Mouse (Mus musculus) MEL (cell line): ENCODE measurements around the gene 4921507P07Rik. TPM values are rescaled to one million over a fixed set of nuclear protein-coding genes. Genes with fewer than 3 reads are reported as not detected.

Experiments
- DNase-seq: peaks from one replicate; pipeline ENCODE4 v3.0.0; 2011; ENCODE audit warnings: low read depth, low spot score
- H3K27ac ChIP-seq: 2 replicates; pipeline ENCODE4 v1.5.1; 2012; ENCODE audit warnings: low read depth, mild to moderate bottlenecking, control low read depth, low read length, moderate library complexity; ENCODE audit not compliant: control insufficient read depth
- H3K27me3 ChIP-seq, 2 experiments: fragments of 150-350 bp in 1 of 2; sonication (generic) in 1 of 2; 2 replicates each; pipeline ENCODE4 v1.6.1; 2012; ENCODE audit warnings: low read length in 2 of 2, mild to moderate bottlenecking in 2 of 2, improper control_type of control experiment in 1 of 2, moderate library complexity in 1 of 2; ENCODE audit not compliant: insufficient read depth in 2 of 2, control insufficient read depth in 1 of 2
- H3K36me3 ChIP-seq, 2 experiments: 2 replicates each; pipeline ENCODE4 v1.6.1; 2012 to 2014; ENCODE audit warnings: low read length in 2 of 2, improper control_type of control experiment in 1 of 2, inconsistent platforms in 1 of 2, mild to moderate bottlenecking in 1 of 2; ENCODE audit not compliant: insufficient read depth in 2 of 2, control insufficient read depth in 1 of 2
- H3K4me1 ChIP-seq, 2 experiments: fragments of 150-350 bp in 1 of 2; sonication (generic) in 1 of 2; 2 replicates each; pipeline ENCODE4 v1.6.1; 2012; ENCODE audit warnings: low read length in 2 of 2, improper control_type of control experiment in 1 of 2, mild to moderate bottlenecking in 1 of 2; ENCODE audit not compliant: insufficient read depth in 2 of 2, control insufficient read depth in 1 of 2
- H3K4me3 ChIP-seq, 2 experiments: fragments of 150-350 bp in 1 of 2; sonication (generic) in 1 of 2; 2 replicates each; pipeline ENCODE4 v1.5.1; 2012; ENCODE audit warnings: low read depth in 2 of 2, low read length in 2 of 2, mild to moderate bottlenecking in 2 of 2, moderate library complexity in 2 of 2, control low read depth in 1 of 2, improper control_type of control experiment in 1 of 2; ENCODE audit not compliant: control insufficient read depth in 1 of 2, insufficient read depth in 1 of 2
- H3K79me2 ChIP-seq: 2 replicates; pipeline ENCODE4 v1.6.1; 2012; ENCODE audit warnings: mild to moderate bottlenecking, low read length, moderate library complexity; ENCODE audit not compliant: control insufficient read depth, poor library complexity, insufficient read depth
- H3K9ac ChIP-seq: 2 replicates; pipeline ENCODE4 v1.6.1; 2012; ENCODE audit warnings: low read depth, mild to moderate bottlenecking, control low read depth, low read length, moderate library complexity; ENCODE audit not compliant: control insufficient read depth, poor library complexity, severe bottlenecking
- H3K9me3 ChIP-seq: fragments of 150-350 bp; sonication (generic); replicated peaks from 2 replicates; pipeline ENCODE4 v1.6.1; 2012; ENCODE audit warnings: mild to moderate bottlenecking, low read length, improper control_type of control experiment, moderate library complexity; ENCODE audit not compliant: insufficient read depth
- CTCF ChIP-seq, 3 experiments: IDR thresholded peaks in 2 of 3; conservative IDR thresholded peaks in 1 of 3; 2 replicates each; pipeline ENCODE4 v1.5.1; 2011 to 2012; ENCODE audit warnings: low read length in 3 of 3, low read depth in 2 of 3, mild to moderate bottlenecking in 2 of 3, improper control_type of control experiment in 1 of 3, inconsistent platforms in 1 of 3, mixed read lengths in 1 of 3, moderate library complexity in 1 of 3; ENCODE audit not compliant: control insufficient read depth in 1 of 3, insufficient read depth in 1 of 3, poor library complexity in 1 of 3, severe bottlenecking in 1 of 3
- ELF1 ChIP-seq: IDR thresholded peaks from 2 replicates; pipeline ENCODE4 v1.6.1; 2014; ENCODE audit warnings: low read depth, mild to moderate bottlenecking, inconsistent platforms, low read length, improper control_type of control experiment, moderate library complexity
- GABPA ChIP-seq: IDR thresholded peaks from 2 replicates; pipeline ENCODE4 v1.6.1; 2012; ENCODE audit warnings: low read depth, mild to moderate bottlenecking, inconsistent platforms, low read length, improper control_type of control experiment, moderate library complexity
- JUND ChIP-seq: IDR thresholded peaks from 2 replicates; pipeline ENCODE4 v1.6.1; 2011; ENCODE audit warnings: low read depth, mild to moderate bottlenecking, improper control_type of control experiment, low read length
- KAT2A ChIP-seq: conservative IDR thresholded peaks from 2 replicates; pipeline ENCODE4 v1.6.1; 2012; ENCODE audit warnings: low read depth, low read length, improper control_type of control experiment, inconsistent platforms
- MAFK ChIP-seq: IDR thresholded peaks from 2 replicates; pipeline ENCODE4 v1.6.1; 2011; ENCODE audit warnings: low read depth, mild to moderate bottlenecking, low read length, improper control_type of control experiment, borderline replicate concordance
- MAX ChIP-seq: IDR thresholded peaks from 2 replicates; pipeline ENCODE4 v1.6.1; 2011; ENCODE audit warnings: low read length, improper control_type of control experiment
- MEF2A ChIP-seq: IDR thresholded peaks from 2 replicates; pipeline ENCODE4 v1.6.1; 2014; ENCODE audit warnings: low read depth, mild to moderate bottlenecking, inconsistent platforms, low read length, improper control_type of control experiment; ENCODE audit not compliant: poor library complexity, insufficient replicate concordance, severe bottlenecking; ENCODE audit errors: extremely low read depth
- MXI1 ChIP-seq: IDR thresholded peaks from 2 replicates; pipeline ENCODE4 v1.6.1; 2011; ENCODE audit warnings: mild to moderate bottlenecking, low read depth, low read length, improper control_type of control experiment
- MYB ChIP-seq: IDR thresholded peaks from 2 replicates; pipeline ENCODE4 v1.6.1; 2011; ENCODE audit warnings: mild to moderate bottlenecking, low read depth, low read length, improper control_type of control experiment
- POLR2AphosphoS2 ChIP-seq: IDR thresholded peaks from 2 replicates; pipeline ENCODE4 v1.6.1; 2011; ENCODE audit warnings: low read length, improper control_type of control experiment
- POLR2AphosphoS5 ChIP-seq: IDR thresholded peaks from 2 replicates; pipeline ENCODE4 v1.6.1; 2012; ENCODE audit warnings: low read depth, borderline replicate concordance, mild to moderate bottlenecking, inconsistent platforms, low read length, moderate library complexity, mixed read lengths
- RAD21 ChIP-seq: IDR thresholded peaks from 2 replicates; pipeline ENCODE4 v1.6.1; 2011; ENCODE audit warnings: mild to moderate bottlenecking, low read depth, low read length, improper control_type of control experiment
- RCOR1 ChIP-seq: IDR thresholded peaks from 2 replicates; pipeline ENCODE4 v1.6.1; 2012; ENCODE audit warnings: low read depth, mild to moderate bottlenecking, inconsistent platforms, low read length, improper control_type of control experiment
- SMC3 ChIP-seq: IDR thresholded peaks from 2 replicates; pipeline ENCODE4 v1.6.1; 2011; ENCODE audit warnings: low read depth, low read length, improper control_type of control experiment
- TAL1 ChIP-seq: IDR thresholded peaks from 2 replicates; pipeline ENCODE4 v1.6.1; 2012; ENCODE audit warnings: mild to moderate bottlenecking, inconsistent platforms, low read length, moderate library complexity, mixed read lengths
- TCF12 ChIP-seq: IDR thresholded peaks from 2 replicates; pipeline ENCODE4 v1.6.1; 2014; ENCODE audit warnings: low read depth, mild to moderate bottlenecking, inconsistent platforms, low read length, improper control_type of control experiment, moderate library complexity
- UBTF ChIP-seq: IDR thresholded peaks from 2 replicates; pipeline ENCODE4 v1.6.1; 2012; ENCODE audit warnings: low read depth, mild to moderate bottlenecking, inconsistent platforms, low read length, improper control_type of control experiment, moderate library complexity, borderline replicate concordance; ENCODE audit not compliant: insufficient read depth
- USF1 ChIP-seq: IDR thresholded peaks from 2 replicates; pipeline ENCODE4 v1.6.1; 2014; ENCODE audit warnings: low read depth, mild to moderate bottlenecking, inconsistent platforms, low read length, improper control_type of control experiment, moderate library complexity
- USF2 ChIP-seq, 2 experiments: IDR thresholded peaks; 2 replicates each; pipeline ENCODE4 v1.6.1; 2011 to 2012; ENCODE audit warnings: improper control_type of control experiment in 2 of 2, low read length in 2 of 2, borderline replicate concordance in 1 of 2, inconsistent platforms in 1 of 2, low read depth in 1 of 2, mild to moderate bottlenecking in 1 of 2; ENCODE audit not compliant: insufficient read depth in 1 of 2
- ZC3H11A ChIP-seq: IDR thresholded peaks from 2 replicates; pipeline ENCODE4 v1.6.1; 2012; ENCODE audit warnings: low read depth, mild to moderate bottlenecking, inconsistent platforms, low read length, improper control_type of control experiment
- ZKSCAN1 ChIP-seq: IDR thresholded peaks from 2 replicates; pipeline ENCODE4 v1.6.1; 2012; ENCODE audit warnings: low read depth, mild to moderate bottlenecking, inconsistent platforms, low read length, improper control_type of control experiment, moderate library complexity
- ZMIZ1 ChIP-seq: IDR thresholded peaks from 2 replicates; pipeline ENCODE4 v1.6.1; 2012; ENCODE audit warnings: low read depth, mild to moderate bottlenecking, inconsistent platforms, low read length, improper control_type of control experiment, moderate library complexity
- polyA plus RNA-seq, 2 experiments: library from polyadenylated mRNA; stranded (reverse) in 1 of 2; unstranded in 1 of 2; fragments of >175 nt in 1 of 2; fragments of >200 nt in 1 of 2; gene quantifications; 2 replicates each; pipeline versions ENCODE4 v1.2.1 to v1.2.4; 2012; ENCODE audit warnings: low replicate concordance in 2 of 2, low read depth in 1 of 2; ENCODE audit not compliant: insufficient read length in 2 of 2, insufficient read depth in 1 of 2, missing spikeins in 1 of 2
- total RNA-seq: library from RNA; depleted of rRNA; stranded (reverse); fragments of 300-350 nt; gene quantifications from 2 replicates; pipeline ENCODE4 v1.2.3, GENCODE M21; 2012

4921507P07Rik gene
- total and polyA plus RNA-seq, 3 experiments: 0.89 to 1.5 TPM; not detected in 1

DNA sequence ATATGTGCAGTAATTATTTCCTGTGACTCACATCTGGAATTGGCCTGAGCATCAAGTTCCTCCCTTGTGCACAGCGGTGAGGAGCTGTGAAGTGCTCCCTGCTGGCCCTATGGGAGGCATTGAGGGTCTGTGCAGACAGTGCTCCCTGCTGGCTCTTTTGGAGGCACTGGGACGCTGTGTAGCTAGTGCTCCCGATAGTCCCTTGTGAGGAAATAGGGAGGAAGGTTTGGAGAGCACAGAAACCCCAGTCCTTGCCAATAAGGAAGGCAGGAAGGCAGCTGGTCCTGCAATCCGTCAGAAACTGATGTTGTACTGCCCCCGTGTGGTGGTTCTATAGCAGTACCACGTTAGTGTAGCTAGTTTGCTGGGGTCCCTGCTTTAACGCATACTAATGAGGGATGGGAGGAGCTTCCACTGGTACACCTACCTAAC, 60.0 kb downstream of the 4921507P07Rik start:
- 0 out of 4 replicates have a peak, but pooled peaks cover 0 to 3% of the 10 kb centered on the region in 2 experiments for H3K27me3 ChIP-seq
- H3K9me3 ChIP-seq: no peaks in the 10 kb centered on the region
- no peak overlapping the region for H3K27ac ChIP-seq
- peak; percentile 85 for DNase-seq
- no peaks in the 10 kb centered on the region for H3K36me3 ChIP-seq
- no peak overlapping the region for H3K9ac ChIP-seq
- no peaks in the 10 kb centered on the region for H3K79me2 ChIP-seq
- no peak overlapping the region for H3K4me3 ChIP-seq
- no peaks in the 10 kb centered on the region for H3K4me1 ChIP-seq
- TF ChIP-seq MEF2A (no peak), ZMIZ1 (no peak), USF2 (IDR thresholded peaks at IDR 0.05; ENCODE audit: borderline replicate concordance in 1 of 2, insufficient read depth in 1 of 2, low read depth in 1 of 2, low read length in 2 of 2) (no peak), MAX (no peak), MXI1 (no peak), RCOR1 (no peak), ZKSCAN1 (no peak), MAFK (no peak), USF1 (no peak), KAT2A (no peak), ZC3H11A (peak; percentile 82), ELF1 (no peak), POLR2AphosphoS5 (no peak), MYB (no peak), TAL1 (no peak), CTCF (IDR thresholded peaks at IDR 0.05 in 2 of 3, conservative IDR thresholded peaks at IDR 0.05 in 1 of 3; ENCODE audit: control insufficient read depth in 1 of 3, insufficient read depth in 1 of 3, low read depth in 2 of 3, low read length in 3 of 3, poor library complexity in 1 of 3, severe bottlenecking in 1 of 3) (peak; percentile 79 to 95 (median 90)), RAD21 (peak; percentile 96), TCF12 (no peak), GABPA (no peak), JUND (no peak), UBTF (no peak), SMC3 (peak; percentile 85), POLR2AphosphoS2 (no peak)
